Mouse (Mus musculus) limb, embryonic 12.5 days (tissue): Measurements from ENCODE around the gene Ptprg. TPM values are rescaled to one million over a fixed set of nuclear protein-coding genes. Genes with fewer than 3 reads are reported as not detected.

Experiments used
- ATAC-seq: fragments of 200-750 bp; cut with Nextera tagmentation; 2 replicates; pipeline ENCODE4 v1.8.0; 2017; ENCODE audit warnings: low read depth, moderate TSS enrichment; ENCODE audit not compliant: insufficient number of reproducible peaks, insufficient read depth, low FRiP score, low TSS enrichment
- H3K27ac ChIP-seq: fragments of 300-500 bp; sonication (generic); 2 replicates; pipeline ENCODE4 v1.5.1; 2016; ENCODE audit warnings: mild to moderate bottlenecking, moderate library complexity
- H3K27me3 ChIP-seq: fragments of 300-500 bp; sonication (generic); 2 replicates; pipeline ENCODE4 v1.6.1; 2016; ENCODE audit warnings: mild to moderate bottlenecking, moderate library complexity
- H3K36me3 ChIP-seq: fragments of 300-500 bp; sonication (generic); 2 replicates; pipeline ENCODE4 v1.6.1; 2016; ENCODE audit warnings: mild to moderate bottlenecking, moderate library complexity
- H3K4me1 ChIP-seq: fragments of 300-500 bp; sonication (generic); replicated peaks from 2 replicates; pipeline ENCODE4 v1.6.1; 2016
- H3K4me2 ChIP-seq: fragments of 300-500 bp; sonication (generic); 2 replicates; pipeline ENCODE4 v1.6.1; 2016; ENCODE audit warnings: mild to moderate bottlenecking, moderate library complexity
- H3K4me3 ChIP-seq: fragments of 300-500 bp; sonication (generic); replicated peaks from 2 replicates; pipeline ENCODE4 v1.5.1; 2016; ENCODE audit warnings: mild to moderate bottlenecking
- H3K9ac ChIP-seq: fragments of 300-500 bp; sonication (generic); replicated peaks from 2 replicates; pipeline ENCODE4 v1.6.1; 2016; ENCODE audit warnings: mild to moderate bottlenecking, moderate library complexity
- H3K9me3 ChIP-seq: fragments of 300-500 bp; sonication (generic); 2 replicates; pipeline ENCODE4 v1.6.1; 2016; ENCODE audit warnings: mild to moderate bottlenecking, moderate library complexity
- WGBS: fragments of 180-500 bp; shearing (Covaris S2); methylation state at CpG from one replicate; pipeline ENCODE4 v1.1.7; 2016; 5-methylcytosine and 5-hydroxymethylcytosine counted together
- polyA plus RNA-seq: library from polyadenylated mRNA; unstranded; fragments of >200 nt; fragmentation: Nextera tagmentation; extraction: Ambion mirVana; gene quantifications from 2 replicates; pipeline ENCODE4 v1.2.1, GENCODE M21; 2016

Gene Ptprg
- polyA plus RNA-seq, 1 experiment from 2014 or later, result 37.5 TPM

DNA sequence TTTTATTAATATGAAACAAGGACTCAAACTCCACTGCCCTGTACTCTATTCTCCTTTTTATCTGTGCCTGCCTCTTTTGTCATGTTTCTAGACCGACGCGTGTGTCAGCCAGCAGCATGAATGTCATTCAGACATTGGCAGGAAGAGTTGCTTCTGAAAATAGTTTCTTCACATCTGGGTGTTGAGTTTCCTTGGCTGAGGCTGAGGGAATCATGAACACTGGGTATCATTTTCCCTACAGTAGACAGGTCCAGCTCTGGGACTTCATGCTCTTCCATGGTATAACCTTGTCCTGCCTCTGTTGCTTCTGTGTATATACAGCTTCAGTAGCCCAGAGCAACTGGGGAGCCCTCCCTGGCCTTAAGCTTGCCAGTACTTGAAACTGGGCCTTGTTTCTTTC, 310.0 kb downstream of the Ptprg start:
- H3K27ac ChIP-seq, result no peak overlapping the region
- no peaks in the 10 kb centered on the region for H3K36me3 ChIP-seq
- H3K4me1 ChIP-seq, result peaks cover 47% of the 10 kb centered on the region
- ATAC-seq, result no peak
- H3K9ac ChIP-seq, result no peak overlapping the region
- H3K27me3 ChIP-seq, result no peaks in the 10 kb centered on the region
- H3K9me3 ChIP-seq, result no peaks in the 10 kb centered on the region
- H3K4me3 ChIP-seq, result no peak overlapping the region
- no peak overlapping the region for H3K4me2 ChIP-seq
- 72% methylated on average over 3 of the region's 3 CpGs for WGBS

DNA sequence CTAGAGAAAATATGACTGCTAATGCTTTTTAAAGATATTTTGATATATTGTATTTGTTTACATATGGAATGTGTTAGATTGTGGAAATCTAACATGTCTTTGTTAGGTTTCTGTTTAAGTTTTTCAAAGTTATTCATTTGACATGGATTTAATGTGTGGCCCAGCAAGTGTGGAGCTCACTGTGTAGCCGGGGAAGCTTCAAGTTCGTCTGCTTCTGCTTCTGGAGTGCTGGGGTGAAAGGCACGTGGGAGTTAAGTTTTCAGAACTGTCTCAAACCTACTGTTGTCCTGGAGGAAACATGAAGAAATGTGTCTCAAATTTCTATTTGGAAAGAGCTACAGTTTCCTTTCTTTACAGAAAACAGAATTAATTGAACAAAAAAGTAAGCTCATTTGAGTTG, 311.5 kb downstream of the Ptprg start:
- no peaks in the 10 kb centered on the region for H3K9me3 ChIP-seq
- H3K4me3 ChIP-seq, result no peak overlapping the region
- no peaks in the 10 kb centered on the region for H3K27me3 ChIP-seq
- no peaks in the 10 kb centered on the region for H3K36me3 ChIP-seq
- peaks cover 31% of the 10 kb centered on the region for H3K4me1 ChIP-seq
- no peak overlapping the region for H3K4me2 ChIP-seq
- H3K27ac ChIP-seq, result no peak overlapping the region
- no peak for ATAC-seq
- no peak overlapping the region for H3K9ac ChIP-seq
- WGBS, result 23% methylated on average over 3 of the region's 3 CpGs

DNA sequence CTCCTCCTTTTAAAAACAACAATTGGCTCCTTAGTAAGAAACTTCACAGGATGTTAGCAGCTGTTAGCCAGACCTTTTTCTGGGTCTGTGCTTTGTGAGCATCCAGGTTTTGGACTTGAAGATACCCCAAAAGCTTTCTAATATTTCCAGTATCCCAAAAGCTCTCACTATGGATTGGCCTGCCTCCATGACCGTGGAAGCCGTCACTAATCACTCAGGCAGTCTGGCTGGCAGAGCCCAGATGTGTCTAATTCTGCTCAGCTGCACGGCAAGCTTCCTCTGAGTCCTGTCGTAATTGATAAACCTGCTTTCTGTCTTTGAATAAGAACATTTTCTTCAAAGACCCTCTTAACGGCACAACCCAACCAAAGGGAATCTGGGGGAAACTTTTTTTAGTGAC, 312.0 kb downstream of the Ptprg start:
- H3K27ac ChIP-seq, result no peak overlapping the region
- H3K9ac ChIP-seq, result no peak overlapping the region
- H3K36me3 ChIP-seq, result no peaks in the 10 kb centered on the region
- no peak overlapping the region for H3K4me3 ChIP-seq
- ATAC-seq, result no peak
- H3K4me2 ChIP-seq, result no peak overlapping the region; the same call in 1 of the 2 replicates
- no peaks in the 10 kb centered on the region for H3K9me3 ChIP-seq
- no peaks in the 10 kb centered on the region for H3K27me3 ChIP-seq
- 12% methylated on average over 5 of the region's 5 CpGs for WGBS
- peaks cover 26% of the 10 kb centered on the region for H3K4me1 ChIP-seq

DNA sequence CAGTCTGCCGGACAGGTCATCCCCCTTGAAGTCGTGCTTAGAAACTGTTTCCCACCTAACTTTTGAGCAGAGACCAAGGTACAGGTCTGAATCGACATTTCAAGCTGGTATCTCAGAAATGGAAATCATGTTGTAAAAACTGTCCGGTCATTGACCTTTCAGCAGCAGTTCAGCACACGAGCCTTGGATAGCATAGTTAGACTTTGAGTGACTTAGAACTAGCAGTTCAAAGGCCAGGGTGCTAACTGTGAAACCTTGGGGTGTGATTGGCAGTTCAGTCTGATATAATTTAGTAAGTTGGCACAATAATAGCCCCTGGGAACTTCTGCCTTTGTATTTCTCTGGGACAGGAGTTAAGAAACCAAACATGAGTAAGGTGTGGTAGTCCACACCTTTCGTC, 312.5 kb downstream of the Ptprg start:
- no peak for ATAC-seq
- Histone ChIP-seq H3K36me3 (no peaks in the 10 kb centered on the region), H3K27ac (no peak overlapping the region), H3K4me2 (no peak overlapping the region), H3K4me1 (peaks cover 27% of the 10 kb centered on the region), H3K9ac (no peak overlapping the region), H3K27me3 (no peaks in the 10 kb centered on the region), H3K9me3 (no peaks in the 10 kb centered on the region), H3K4me3 (no peak overlapping the region)
- WGBS, result 66% methylated on average over 6 of the region's 6 CpGs

DNA sequence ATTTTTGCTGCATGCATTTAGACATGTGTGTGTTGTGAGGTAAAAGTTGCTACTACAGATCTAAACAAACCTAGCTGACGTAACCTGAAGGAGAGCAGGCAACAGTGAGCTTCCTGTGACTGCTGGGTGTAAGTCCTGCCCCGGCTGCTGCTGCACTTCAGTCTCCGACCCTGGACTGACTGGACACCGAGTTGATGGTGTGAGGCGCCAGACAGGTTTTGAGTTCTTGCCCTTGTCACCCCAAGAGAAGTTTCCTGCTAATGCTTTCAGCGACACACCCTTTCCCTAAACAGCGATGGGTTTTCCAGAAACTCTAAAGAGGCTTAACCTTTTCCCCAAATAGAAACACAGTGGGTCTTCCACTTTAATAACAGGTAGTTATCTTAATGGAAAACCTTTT, 313.1 kb downstream of the Ptprg start:
- H3K27ac ChIP-seq, result no peak overlapping the region
- H3K9ac ChIP-seq, result no peak overlapping the region
- 82% methylated on average over 7 of the region's 7 CpGs for WGBS
- no peak for ATAC-seq
- H3K27me3 ChIP-seq, result no peaks in the 10 kb centered on the region
- peaks cover 32% of the 10 kb centered on the region for H3K4me1 ChIP-seq
- H3K9me3 ChIP-seq, result no peaks in the 10 kb centered on the region
- H3K36me3 ChIP-seq, result no peaks in the 10 kb centered on the region
- no peak overlapping the region for H3K4me2 ChIP-seq
- no peak overlapping the region for H3K4me3 ChIP-seq

DNA sequence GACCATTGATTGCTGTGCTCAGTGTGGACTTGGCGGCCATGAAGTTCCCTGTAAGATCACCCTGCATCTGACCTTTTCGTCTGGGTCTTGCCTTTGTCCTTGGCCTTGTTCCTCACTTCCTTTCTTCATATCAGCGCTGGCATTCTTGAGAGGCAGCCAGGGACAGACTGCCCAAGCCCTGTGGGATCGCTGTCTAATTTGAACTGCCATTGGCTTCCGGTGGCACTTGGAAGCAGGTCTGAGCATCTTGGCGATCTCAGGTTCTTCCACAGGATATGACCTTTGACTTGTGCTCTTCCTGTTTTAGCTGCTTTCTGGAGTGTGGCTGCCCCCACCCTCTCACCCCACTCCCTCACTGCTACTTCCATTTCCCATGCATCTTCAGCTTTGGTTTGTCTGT, 315.3 kb downstream of the Ptprg start:
- Histone ChIP-seq H3K4me2 (no peak overlapping the region), H3K4me3 (no peak overlapping the region), H3K4me1 (peaks cover 38% of the 10 kb centered on the region), H3K9ac (no peak overlapping the region), H3K36me3 (no peaks in the 10 kb centered on the region), H3K27me3 (no peaks in the 10 kb centered on the region), H3K9me3 (no peaks in the 10 kb centered on the region), H3K27ac (no peak overlapping the region)
- no peak for ATAC-seq
- 52% methylated on average over 6 of the region's 6 CpGs for WGBS

DNA sequence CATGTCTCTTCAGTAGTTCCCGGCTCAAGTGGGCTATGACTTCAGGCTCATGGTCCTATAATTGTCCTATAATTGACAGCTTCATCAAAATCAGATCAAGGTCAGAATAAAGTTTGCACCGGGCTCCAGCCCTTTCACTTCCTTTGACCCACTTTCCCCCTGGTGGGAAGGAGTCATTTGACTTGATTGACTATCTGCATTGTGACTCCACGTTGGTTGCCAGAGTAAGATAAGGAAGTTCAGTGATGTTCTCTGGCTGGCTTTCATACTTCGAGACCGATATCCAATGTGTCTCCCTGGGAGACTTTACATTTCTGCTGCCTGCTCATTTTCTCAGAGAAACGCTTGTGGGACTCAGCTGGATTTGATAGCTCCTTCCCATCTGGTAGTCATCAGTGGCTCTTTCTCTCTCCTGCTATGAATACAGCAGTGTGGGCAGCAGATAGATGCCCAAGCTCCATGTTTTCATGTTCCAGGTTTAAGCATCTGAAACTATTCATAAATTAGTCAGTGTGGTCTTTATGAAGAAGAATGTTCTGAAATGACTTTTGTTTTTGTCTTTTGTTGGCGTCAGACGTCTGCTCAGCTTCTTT, 318.5 kb downstream of the Ptprg start:
- no peaks in the 10 kb centered on the region for H3K9me3 ChIP-seq
- WGBS, result 26% methylated on average over 8 of the region's 8 CpGs
- H3K9ac ChIP-seq, result no peak overlapping the region
- H3K27ac ChIP-seq, result no peak overlapping the region
- H3K36me3 ChIP-seq, result no peaks in the 10 kb centered on the region
- no peak overlapping the region for H3K4me3 ChIP-seq
- no peak overlapping the region for H3K4me2 ChIP-seq
- peaks cover 31% of the 10 kb centered on the region for H3K4me1 ChIP-seq
- H3K27me3 ChIP-seq, result no peaks in the 10 kb centered on the region
- ATAC-seq, result no peak

DNA sequence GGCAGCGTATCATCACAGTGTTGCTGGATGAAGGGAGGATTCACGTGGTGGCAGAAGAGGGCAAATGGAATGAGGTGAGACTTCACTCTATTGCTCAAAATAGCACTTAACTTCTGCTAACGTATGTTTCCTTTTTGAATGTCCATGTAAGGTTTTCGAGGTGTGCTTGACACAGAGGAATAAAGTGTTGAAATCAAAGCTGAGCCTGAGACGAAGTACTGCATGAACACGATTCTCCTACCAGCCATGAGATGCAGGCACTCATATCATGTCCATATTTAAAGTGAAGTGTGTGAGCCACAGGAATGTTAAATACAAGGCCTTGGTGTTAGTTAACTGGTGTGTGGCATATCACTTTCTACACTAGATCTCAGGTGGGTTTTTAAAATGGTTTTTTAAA, 320.9 kb downstream of the Ptprg start:
- Histone ChIP-seq H3K4me2 (no peak overlapping the region), H3K27me3 (no peaks in the 10 kb centered on the region), H3K9me3 (no peaks in the 10 kb centered on the region), H3K9ac (no peak overlapping the region), H3K36me3 (no peaks in the 10 kb centered on the region), H3K4me3 (no peak overlapping the region), H3K27ac (no peak overlapping the region), H3K4me1 (peaks cover 38% of the 10 kb centered on the region)
- WGBS, result 82% methylated on average over 6 of the region's 6 CpGs
- ATAC-seq, result no peak

DNA sequence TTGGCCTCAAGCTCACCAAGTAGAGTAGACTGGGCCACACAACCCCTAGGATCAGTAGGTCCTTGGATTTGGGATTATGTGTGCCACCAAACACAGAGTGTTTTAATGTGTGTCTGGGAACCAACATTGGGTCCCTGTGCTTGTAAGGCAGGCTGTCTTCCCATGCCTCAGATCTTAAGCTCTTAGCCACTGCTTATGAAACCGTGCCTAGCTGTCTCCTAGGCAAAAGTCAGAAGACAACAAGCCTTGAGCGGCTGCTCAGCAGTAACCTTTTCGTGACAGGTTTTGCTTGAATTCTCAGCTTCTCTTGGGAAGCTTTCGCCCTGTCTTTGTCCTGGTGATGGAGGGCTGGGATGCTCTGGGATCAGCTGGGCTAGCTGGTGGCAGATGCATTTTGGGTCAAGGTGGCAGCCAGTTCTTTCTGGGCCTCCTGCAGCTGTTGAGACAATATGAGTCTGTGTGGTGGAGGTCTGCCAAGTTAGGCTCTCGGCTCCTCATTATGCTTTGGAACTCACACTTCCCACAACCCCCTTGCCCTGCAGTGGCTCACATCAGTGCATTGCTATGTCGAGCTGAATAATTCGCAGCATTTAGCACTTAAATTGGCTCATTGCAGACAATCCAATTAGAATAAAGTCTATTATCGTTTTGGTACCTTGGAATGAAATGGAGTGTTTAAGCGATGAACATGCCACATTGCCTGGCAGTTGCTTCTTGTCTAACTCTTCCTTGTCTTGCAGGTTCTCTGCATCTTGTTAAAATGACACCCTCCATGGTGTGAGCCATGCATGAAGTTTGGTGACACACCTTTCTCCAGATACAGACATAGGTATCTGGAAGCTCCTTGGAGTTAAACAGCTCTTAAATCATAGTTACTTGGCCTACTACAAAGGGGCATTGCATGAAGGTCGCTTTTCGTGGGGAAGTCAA, 321.9 kb downstream of the Ptprg start:
- ATAC-seq, result no peak
- Histone ChIP-seq H3K4me1 (peaks cover 48% of the 10 kb centered on the region), H3K36me3 (no peaks in the 10 kb centered on the region)

DNA sequence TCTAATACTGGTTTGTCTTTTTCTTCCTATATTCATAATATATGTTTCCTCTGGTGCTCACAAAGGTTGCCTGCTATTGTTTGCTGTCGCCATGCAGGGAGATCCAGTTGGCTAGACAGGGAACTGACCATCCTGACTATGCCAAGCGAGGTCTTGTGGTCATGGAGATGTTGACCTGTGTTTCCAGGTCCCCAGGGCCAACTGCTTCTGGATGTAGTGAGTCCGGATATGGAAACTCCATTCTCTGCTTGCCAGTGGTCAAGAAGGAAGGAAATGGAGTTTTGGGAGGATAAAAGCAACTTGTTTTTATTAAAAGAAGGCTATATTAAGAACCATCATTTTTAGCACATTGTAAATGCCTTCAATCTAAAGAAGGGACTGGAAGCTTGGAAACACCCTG, 327.8 kb downstream of the Ptprg start:
- 81% methylated on average over 3 of the region's 3 CpGs for WGBS

More for the DNA sequence above, 321.9 kb downstream of the Ptprg start:
- Histone ChIP-seq H3K9me3 (no peaks in the 10 kb centered on the region), H3K4me3 (no peak overlapping the region), H3K27me3 (no peaks in the 10 kb centered on the region), H3K27ac (no peak overlapping the region), H3K4me2 (no peak overlapping the region), H3K9ac (no peak overlapping the region)
- WGBS, result 85% methylated on average over 11 of the region's 11 CpGs

DNA sequence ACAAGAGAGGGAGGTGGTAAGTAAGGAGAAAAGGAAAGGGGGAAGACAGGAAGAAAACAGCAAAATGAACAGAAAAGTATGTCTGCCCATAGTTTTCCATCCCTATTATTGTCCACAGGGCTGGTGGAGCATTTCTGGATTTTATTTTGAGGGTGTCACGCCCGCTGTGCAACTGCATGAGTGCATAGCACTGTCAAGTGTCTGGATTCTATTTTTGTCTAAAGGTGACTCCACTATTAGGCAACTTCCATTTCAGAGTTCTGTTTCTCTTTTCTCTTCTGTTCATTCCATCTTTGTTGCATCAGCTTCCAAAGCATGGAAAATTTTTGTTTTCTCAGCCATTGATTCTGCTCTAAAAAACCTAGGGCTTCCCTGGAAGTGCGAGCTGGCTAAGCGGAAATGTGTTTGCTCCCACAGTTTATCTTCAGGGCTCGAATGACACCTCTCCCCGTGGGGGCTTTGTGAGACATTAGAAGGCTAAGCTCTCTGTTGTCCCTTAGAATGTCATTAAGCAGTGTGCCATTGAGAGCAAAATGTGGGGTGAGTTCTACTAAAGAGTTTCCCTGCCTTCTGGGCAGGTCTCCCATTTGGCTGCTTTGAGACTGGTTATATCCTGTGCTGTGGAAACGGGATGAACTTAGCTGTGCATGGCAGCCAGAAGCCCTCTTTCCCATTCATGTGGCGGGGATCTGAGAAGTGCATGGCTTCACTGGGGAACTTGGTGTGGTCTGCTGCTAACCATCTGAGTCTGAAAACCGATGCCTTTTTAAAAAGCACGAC, 330.0 kb downstream of the Ptprg start:
- no peak for ATAC-seq
- Histone ChIP-seq H3K4me3 (no peak overlapping the region), H3K27ac (no peak overlapping the region), H3K4me2 (peak overlapping the region; percentile 11; the same call in 1 of the 2 replicates), H3K9ac (no peak overlapping the region), H3K9me3 (no peaks in the 10 kb centered on the region), H3K4me1 (peaks cover 52% of the 10 kb centered on the region), H3K27me3 (no peaks in the 10 kb centered on the region), H3K36me3 (no peaks in the 10 kb centered on the region)
- WGBS, result 19% methylated on average over 10 of the region's 10 CpGs

More for the DNA sequence above, 327.8 kb downstream of the Ptprg start:
- Histone ChIP-seq H3K4me3 (no peak overlapping the region), H3K27ac (no peak overlapping the region), H3K4me1 (peaks cover 52% of the 10 kb centered on the region), H3K9ac (no peak overlapping the region), H3K9me3 (no peaks in the 10 kb centered on the region), H3K27me3 (no peaks in the 10 kb centered on the region), H3K4me2 (no peak overlapping the region), H3K36me3 (no peaks in the 10 kb centered on the region)
- no peak for ATAC-seq
